Comparison of ENCODE assay signal across 9 mouse cellular contexts in genomic region chr8:111991278-111991677, GRCm38 (mm10). TPM values are rescaled to one million over a fixed set of nuclear protein-coding genes. Genes with fewer than 3 reads are reported as not detected.
DNase-seq lines count a peak whose midpoint lies in the region; ATAC-seq and TF ChIP-seq lines count a peak whose summit lies in the region.
"Had no signal": no experiment of that assay in that cellular context is flagged by ENCODE, and none has a peak within 500 bp of the region (broad histone marks: within the 10 kb centered on the region; RNA-seq: fewer than 3 reads in every experiment).

No protein-coding gene starts in this region.

- DNase-seq in liver, adult 2 months (ENCODE audit: extremely low read depth, low read depth, low spot score) = no peak
- DNase-seq in liver = no peak
- no peak for DNase-seq in embryonic facial prominence, embryonic 14.5 days (ENCODE audit: low spot score)
- no peak for DNase-seq in limb, embryonic 10.5 days (ENCODE audit: low spot score)
- DNase-seq in layer of hippocampus, postnatal 10 days (ENCODE audit: low spot score in 2 of 2) = no peak
- DNase-seq in urinary bladder, adult 18-20 months (ENCODE audit: low spot score in 2 of 2) = no peak
- DNase-seq: gastrocnemius, postnatal 10 days had no signal

- H3K9me3 ChIP-seq in embryonic facial prominence, embryonic 14.5 days (ENCODE audit: control insufficient read depth, low read length) = no peaks in the 10 kb centered on the region
- no peaks in the 10 kb centered on the region for H3K9me3 ChIP-seq in limb, embryonic 10.5 days (replicated peaks)
- H3K9me3 ChIP-seq in neural tube, embryonic 14.5 days (ENCODE audit: control insufficient read depth, low read length) = no peaks in the 10 kb centered on the region

- TF ChIP-seq CTCF in liver, adult 2 months (IDR thresholded peaks at IDR 0.05; ENCODE audit: low read depth, low read length) = no peak

- no peak overlapping the region; the same call in 1 of the 2 replicates for H3K9ac ChIP-seq in liver, adult 2 months (ENCODE audit: low read depth, low read length)
- H3K9ac ChIP-seq in embryonic facial prominence, embryonic 14.5 days (ENCODE audit: low read depth, low read length) = peak overlapping the region; percentile 87; the same call in 1 of the 2 replicates
- H3K9ac ChIP-seq in neural tube, embryonic 14.5 days (replicated peaks; ENCODE audit: low read depth, low read length) = peak overlapping the region; percentile 57; the same call in 1 of the 2 replicates

- TF ChIP-seq POLR2A in liver, adult 2 months (IDR thresholded peaks at IDR 0.05; ENCODE audit: extremely low read depth, insufficient read depth, low read length) = no peak

- WGBS in liver, adult 2 months = 53% methylated on average over 8 of the region's 8 CpGs
- WGBS in embryonic facial prominence, embryonic 14.5 days = 56% methylated on average over 8 of the region's 8 CpGs
- WGBS in limb, embryonic 10.5 days = 73% methylated on average over 8 of the region's 8 CpGs
- WGBS in neural tube, embryonic 14.5 days = 66% methylated on average over 8 of the region's 8 CpGs

- no peaks in the 10 kb centered on the region; the same call in 1 of the 2 replicates for H3K79me2 ChIP-seq in liver, adult 2 months (ENCODE audit: control insufficient read depth, insufficient read depth, low read length)

- H3K4me3 ChIP-seq in liver, adult 2 months (ENCODE audit: insufficient read depth, low read depth, low read length) = peak overlapping the region; percentile 99; the same call in 1 of the 2 replicates
- H3K4me3 ChIP-seq in embryonic facial prominence, embryonic 14.5 days (ENCODE audit: low read depth, low read length) = peak overlapping the region; percentile 76
- H3K4me3 ChIP-seq in limb, embryonic 10.5 days = peak overlapping the region; percentile 90
- peak overlapping the region; percentile 69 for H3K4me3 ChIP-seq in neural tube, embryonic 14.5 days (ENCODE audit: low read depth, low read length)

- no peak overlapping the region for H3K27ac ChIP-seq in liver, adult 2 months (replicated peaks; ENCODE audit: insufficient read depth, low read depth, low read length)
- H3K27ac ChIP-seq in embryonic facial prominence, embryonic 14.5 days (replicated peaks; ENCODE audit: low read depth, low read length) = no peak overlapping the region
- 0 out of 2 replicates have a peak overlapping the region, but pooled peaks have one; percentile 88 for H3K27ac ChIP-seq in limb, embryonic 10.5 days
- H3K27ac ChIP-seq in neural tube, embryonic 14.5 days (ENCODE audit: low read depth, low read length) = no peak overlapping the region

- H3K4me2 ChIP-seq in embryonic facial prominence, embryonic 14.5 days (ENCODE audit: low read depth, low read length) = peak overlapping the region; percentile 65
- peak overlapping the region; percentile 75 for H3K4me2 ChIP-seq in neural tube, embryonic 14.5 days (ENCODE audit: low read depth, low read length)

- H3K4me1 ChIP-seq in liver, adult 2 months (ENCODE audit: control insufficient read depth, insufficient read depth, low read length) = no peaks in the 10 kb centered on the region
- H3K4me1 ChIP-seq in embryonic facial prominence, embryonic 14.5 days (ENCODE audit: control insufficient read depth, insufficient read depth, low read length) = no peaks in the 10 kb centered on the region
- peaks cover 6% of the 10 kb centered on the region; the same call in 1 of the 2 replicates for H3K4me1 ChIP-seq in limb, embryonic 10.5 days
- H3K4me1 ChIP-seq in neural tube, embryonic 14.5 days (ENCODE audit: control insufficient read depth, insufficient read depth, low read length) = 0 out of 2 replicates have a peak, but pooled peaks cover 3% of the 10 kb centered on the region

- H3K36me3 ChIP-seq in liver, adult 2 months (ENCODE audit: control insufficient read depth, insufficient read depth, low read length) = peaks cover 21% of the 10 kb centered on the region
- H3K36me3 ChIP-seq in embryonic facial prominence, embryonic 14.5 days (ENCODE audit: control insufficient read depth, insufficient read depth, low read length) = peaks cover 60% of the 10 kb centered on the region
- H3K36me3 ChIP-seq in limb, embryonic 10.5 days = peaks cover 71% of the 10 kb centered on the region
- H3K36me3 ChIP-seq in neural tube, embryonic 14.5 days (ENCODE audit: control insufficient read depth, insufficient read depth, low read length) = peaks cover 19% of the 10 kb centered on the region

- H3K27me3 ChIP-seq in liver, adult 2 months (ENCODE audit: control insufficient read depth, insufficient read depth, low read length) = no peaks in the 10 kb centered on the region
- no peaks in the 10 kb centered on the region for H3K27me3 ChIP-seq in embryonic facial prominence, embryonic 14.5 days (replicated peaks; ENCODE audit: control insufficient read depth, insufficient read depth, low read length)
- no peaks in the 10 kb centered on the region for H3K27me3 ChIP-seq in limb, embryonic 10.5 days (ENCODE audit: low read depth, poor library complexity, severe bottlenecking)
- H3K27me3 ChIP-seq in neural tube, embryonic 14.5 days (ENCODE audit: control insufficient read depth, insufficient read depth, low read length) = no peaks in the 10 kb centered on the region

- no peak for ATAC-seq in embryonic facial prominence, embryonic 14.5 days (ENCODE audit: low read depth)
- ATAC-seq in neural tube, embryonic 14.5 days (ENCODE audit: low read depth) = no peak
- no peak for ATAC-seq in inflammation-experienced regulatory T-cells, adult 6 months

RNA-seq across cellular contexts. Expression of gene Adat1, which starts 0.8 kb away (rescaled TPM):
- total RNA-seq in liver, adult 2 months (2014; rRNA removed) = 2.8 TPM in 2 replicates
- polyA plus RNA-seq in liver, adult 2 months (2012; rRNA removed) = 2.1 and 2.7 TPM in 2 replicates
- 4.9 and 6.4 TPM in 2 replicates for polyA plus RNA-seq in embryonic facial prominence, embryonic 14.5 days (2014; fragmentation: Nextera tagmentation; extraction: Ambion mirVana)
- 18.3 and 18.4 TPM in 2 replicates for polyA plus RNA-seq in limb, embryonic 10.5 days (2016; fragmentation: Nextera tagmentation; extraction: Ambion mirVana)
- polyA plus RNA-seq in neural tube, embryonic 14.5 days (2014; fragmentation: Nextera tagmentation; extraction: Ambion mirVana) = 7.2 and 8.5 TPM in 2 replicates
- total RNA-seq in layer of hippocampus, postnatal 10 days (2021) = 1 to 10 TPM; 5.0 to 5.2 TPM
- 1 to 10 TPM; 2.7 to 7.7 (median 6.8) TPM for polyA plus RNA-seq in inflammation-experienced regulatory T-cells, adult 6 months (2017; shearing (Covaris generic))

RNA-seq across cellular contexts. Expression of gene Kars, which starts 19.8 kb away (rescaled TPM):
- 50.9 and 53.3 TPM in 2 replicates for total RNA-seq in liver, adult 2 months (2014; rRNA removed)
- 27.3 and 29.5 TPM in 2 replicates for polyA plus RNA-seq in liver, adult 2 months (2012; rRNA removed)
- 192 and 207 TPM in 2 replicates for polyA plus RNA-seq in embryonic facial prominence, embryonic 14.5 days (2014; fragmentation: Nextera tagmentation; extraction: Ambion mirVana)
- polyA plus RNA-seq in limb, embryonic 10.5 days (2016; fragmentation: Nextera tagmentation; extraction: Ambion mirVana) = 276 and 306 TPM in 2 replicates
- polyA plus RNA-seq in neural tube, embryonic 14.5 days (2014; fragmentation: Nextera tagmentation; extraction: Ambion mirVana) = 186 and 197 TPM in 2 replicates
- total RNA-seq in layer of hippocampus, postnatal 10 days (2021) = 10 to 100 TPM; 83.3 to 96.7 TPM
- polyA plus RNA-seq in inflammation-experienced regulatory T-cells, adult 6 months (2017; shearing (Covaris generic)) = 100 to 1,000 TPM; 147 to 171 (median 151) TPM

RNA-seq across cellular contexts. Expression of gene Terf2ip, which starts 19.9 kb away (rescaled TPM):
- total RNA-seq in liver, adult 2 months (2014; rRNA removed) = 4.9 and 5.2 TPM in 2 replicates
- polyA plus RNA-seq in liver, adult 2 months (2012; rRNA removed) = 5.0 and 5.7 TPM in 2 replicates
- polyA plus RNA-seq in embryonic facial prominence, embryonic 14.5 days (2014; fragmentation: Nextera tagmentation; extraction: Ambion mirVana) = 16.4 TPM in 2 replicates
- polyA plus RNA-seq in limb, embryonic 10.5 days (2016; fragmentation: Nextera tagmentation; extraction: Ambion mirVana) = 25.4 and 28.6 TPM in 2 replicates
- polyA plus RNA-seq in neural tube, embryonic 14.5 days (2014; fragmentation: Nextera tagmentation; extraction: Ambion mirVana) = 65.2 and 67.0 TPM in 2 replicates
- 10 to 100 TPM; 37.1 to 37.9 TPM for total RNA-seq in layer of hippocampus, postnatal 10 days (2021)
- 10 to 100 TPM in 2 of 3 experiments, 1 to 10 TPM in 1; 7.7 to 10.3 (median 10.2) TPM for polyA plus RNA-seq in inflammation-experienced regulatory T-cells, adult 6 months (2017; shearing (Covaris generic))

RNA-seq across cellular contexts. Expression of gene Gm6793, which starts 23.6 kb away (rescaled TPM):
- not detected in 2 replicates for total RNA-seq in liver, adult 2 months (2014; rRNA removed)
- polyA plus RNA-seq in liver, adult 2 months (2012; rRNA removed) = not detected in 2 replicates
- 0.54 and 0.57 TPM in 2 replicates for polyA plus RNA-seq in embryonic facial prominence, embryonic 14.5 days (2014; fragmentation: Nextera tagmentation; extraction: Ambion mirVana)
- 0.50 and 0.74 TPM in 2 replicates for polyA plus RNA-seq in limb, embryonic 10.5 days (2016; fragmentation: Nextera tagmentation; extraction: Ambion mirVana)
- 0.23 and 1.7 TPM in 2 replicates for polyA plus RNA-seq in neural tube, embryonic 14.5 days (2014; fragmentation: Nextera tagmentation; extraction: Ambion mirVana)
- total RNA-seq in layer of hippocampus, postnatal 10 days (2021) = not detected
- 1 to 10 TPM in 2 of 3 experiments, under 1 TPM in 1; 0.58 to 1.4 (median 1.1) TPM for polyA plus RNA-seq in inflammation-experienced regulatory T-cells, adult 6 months (2017; shearing (Covaris generic))
- total RNA-seq: gastrocnemius, postnatal 10 days had no signal

RNA-seq across cellular contexts. Expression of gene Gabarapl2, which starts 50.8 kb away (rescaled TPM):
- total RNA-seq in liver, adult 2 months (2014; rRNA removed) = 39.5 and 42.6 TPM in 2 replicates
- polyA plus RNA-seq in liver, adult 2 months (2012; rRNA removed) = 24.1 and 26.8 TPM in 2 replicates
- polyA plus RNA-seq in embryonic facial prominence, embryonic 14.5 days (2014; fragmentation: Nextera tagmentation; extraction: Ambion mirVana) = 168 and 182 TPM in 2 replicates
- 166 and 173 TPM in 2 replicates for polyA plus RNA-seq in limb, embryonic 10.5 days (2016; fragmentation: Nextera tagmentation; extraction: Ambion mirVana)
- polyA plus RNA-seq in neural tube, embryonic 14.5 days (2014; fragmentation: Nextera tagmentation; extraction: Ambion mirVana) = 486 and 487 TPM in 2 replicates
- total RNA-seq in layer of hippocampus, postnatal 10 days (2021) = 100 to 1,000 TPM; 193 to 198 TPM
- 100 to 1,000 TPM; 252 to 286 (median 255) TPM for polyA plus RNA-seq in inflammation-experienced regulatory T-cells, adult 6 months (2017; shearing (Covaris generic))
